Mouse (Mus musculus) embryo, embryonic 10.5 days (tissue): ENCODE measurements around the gene Amotl2.
A peak's percentile ranks its signal among the peaks of the same experiment; 100 is the strongest.

ENCODE experiments used
- DNase-seq: peaks from one replicate; pipeline ENCODE4 v3.0.0-alpha.2; 2015; ENCODE audit warnings: low spot score

Amotl2 gene

DNA sequence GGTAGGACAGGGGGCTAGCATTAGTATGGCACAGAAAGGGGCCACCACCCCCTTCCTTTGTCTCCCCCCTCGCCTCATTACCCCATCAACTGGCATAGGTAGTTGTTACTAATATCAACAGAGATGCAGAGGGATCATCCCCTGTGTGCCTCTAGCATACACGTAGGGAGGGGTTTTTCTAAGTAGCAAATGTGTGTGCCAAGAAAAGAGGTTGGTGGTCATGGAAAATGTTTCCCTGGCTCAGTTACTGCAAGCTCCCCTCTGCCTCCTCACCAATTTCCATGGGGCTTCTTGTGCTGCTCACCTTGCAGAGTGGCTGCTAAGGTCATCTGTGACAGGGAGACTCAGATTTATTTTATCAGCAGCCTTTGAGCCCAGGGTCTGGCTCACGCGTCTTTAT is 2.6 kb downstream of the Amotl2 start:
- DNase-seq = no peak

- DNase-seq = no peak
Observed at GRCm38 (mm10) chr9:102719936-102720566, 3.6 kb downstream of the Amotl2 start.

DNA sequence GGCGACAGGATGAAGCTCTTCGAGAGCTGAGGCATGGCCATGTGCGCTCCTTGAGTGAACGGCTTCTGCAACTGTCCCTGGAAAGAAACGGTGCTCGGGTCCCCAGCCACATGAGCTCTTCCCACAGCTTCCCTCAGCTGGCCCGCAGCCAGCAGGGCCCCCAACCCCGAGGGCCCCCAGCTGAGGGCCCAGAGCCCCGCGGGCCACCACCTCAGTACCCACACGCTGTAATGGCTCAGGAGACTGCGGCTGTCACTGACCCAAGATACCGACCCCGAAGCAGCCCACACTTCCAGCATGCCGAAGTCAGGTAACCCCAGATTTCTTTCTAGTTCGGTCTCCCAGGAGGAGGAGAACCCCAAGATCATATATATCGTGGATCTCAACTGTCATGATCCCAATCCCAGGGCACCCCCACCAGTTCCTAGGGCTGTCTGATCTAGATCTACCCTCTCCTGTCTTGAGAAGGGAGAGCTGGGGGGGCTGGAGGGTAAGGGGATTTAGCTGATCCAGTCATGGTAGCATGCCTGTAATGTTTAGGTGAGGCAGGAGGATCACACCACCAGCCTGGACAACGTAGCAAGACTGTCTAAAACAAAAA is 4.2 kb downstream of the Amotl2 start:
- no peak for DNase-seq

- DNase-seq = no peak
Observed at GRCm38 (mm10) chr9:102721406-102721978, 5.0 kb downstream of the Amotl2 start.

DNA sequence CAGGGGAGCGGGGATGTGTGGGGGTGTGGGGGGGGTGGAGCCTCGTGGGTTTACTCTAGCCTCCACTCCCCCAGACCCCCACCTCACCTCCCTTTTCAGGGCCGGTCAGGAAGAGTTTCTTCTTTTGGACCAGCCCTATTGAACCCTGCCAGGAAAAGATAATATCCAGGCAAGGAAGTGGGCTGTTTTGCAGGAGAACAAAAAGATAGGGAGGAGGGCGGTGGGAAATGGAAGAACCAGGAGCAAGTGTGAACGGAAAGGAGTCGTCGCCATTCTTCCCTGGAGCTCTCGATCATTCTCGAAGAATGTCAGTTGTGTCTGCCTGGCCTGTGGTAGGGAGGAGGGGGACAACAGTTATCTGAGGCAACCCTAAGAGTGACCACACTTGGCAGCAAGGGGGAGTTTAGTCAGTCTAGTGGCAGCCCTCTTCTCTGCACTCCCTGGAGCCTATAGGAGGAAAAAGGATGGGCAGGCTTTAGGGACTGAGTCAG is 5.6 kb downstream of the Amotl2 start:
- no peak for DNase-seq

GRCm38 (mm10) chr9:102722750-102723149 is 6.3 kb downstream of the Amotl2 start:
- DNase-seq = no peak

DNA sequence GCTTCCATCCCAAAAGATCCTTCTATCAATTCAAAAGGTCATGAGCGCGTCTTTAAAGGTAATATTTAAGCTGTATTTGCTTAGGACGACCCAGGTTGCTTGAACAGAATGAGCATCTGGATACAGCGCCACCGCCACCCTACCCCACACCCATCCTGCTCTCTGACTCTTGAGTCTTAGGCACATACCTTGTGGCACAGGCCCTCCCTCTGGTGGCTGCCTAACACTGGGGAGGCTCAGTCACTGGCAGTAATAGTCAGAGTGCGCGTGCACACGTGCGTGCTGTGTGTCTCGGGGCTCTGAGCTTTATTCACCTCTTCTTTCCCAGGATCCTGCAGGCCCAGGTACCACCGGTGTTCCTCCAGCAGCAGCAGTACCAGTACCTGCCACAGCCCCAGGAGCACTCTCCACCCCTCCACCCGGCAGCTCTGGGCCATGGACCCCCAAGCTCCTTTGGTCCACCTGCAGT is 6.8 kb downstream of the Amotl2 start:
- no peak for DNase-seq

DNA sequence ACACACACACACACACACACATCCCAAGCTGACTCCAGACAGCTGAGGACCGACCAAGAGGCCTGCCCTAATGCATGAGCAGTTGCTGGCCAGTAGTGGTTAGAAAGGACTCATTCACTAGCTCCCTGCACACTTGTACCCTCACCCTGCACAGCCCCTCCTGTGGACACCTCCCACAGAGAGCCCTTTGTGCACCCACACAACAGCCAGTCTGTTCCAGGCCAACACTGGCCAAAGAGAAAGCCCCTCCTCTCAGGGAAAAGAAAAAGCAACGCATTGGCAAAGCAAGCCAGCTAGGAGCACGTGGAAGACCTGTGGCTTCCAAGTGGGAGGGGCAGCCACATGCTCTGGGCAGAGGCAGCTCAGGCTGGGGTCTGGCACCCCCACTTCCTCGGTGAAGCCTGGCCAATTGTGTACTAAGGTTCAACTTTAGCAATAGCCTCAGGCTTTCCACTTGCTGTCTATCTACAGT is 7.6 kb downstream of the Amotl2 start:
- DNase-seq = peak; percentile 48

DNA sequence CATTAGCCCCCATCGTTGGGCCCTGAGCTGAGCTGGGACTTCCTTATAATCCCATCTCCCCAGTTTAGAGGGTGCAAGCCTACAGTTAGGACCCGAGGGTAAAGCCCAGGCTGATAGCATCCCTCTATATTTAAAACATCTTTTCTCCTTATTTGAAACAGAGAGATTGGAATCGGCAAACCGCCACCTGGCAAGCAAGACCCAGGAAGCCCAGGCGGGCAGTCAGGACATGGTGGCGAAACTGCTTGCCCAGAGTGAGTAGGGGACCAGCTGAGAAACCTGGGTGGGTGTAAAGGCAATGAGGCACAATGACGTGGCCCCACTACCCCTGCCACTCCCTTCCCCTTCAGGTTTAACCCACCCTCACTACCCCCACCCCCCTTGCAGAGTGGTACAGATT is 8.5 kb downstream of the Amotl2 start:
- DNase-seq = no peak

DNA sequence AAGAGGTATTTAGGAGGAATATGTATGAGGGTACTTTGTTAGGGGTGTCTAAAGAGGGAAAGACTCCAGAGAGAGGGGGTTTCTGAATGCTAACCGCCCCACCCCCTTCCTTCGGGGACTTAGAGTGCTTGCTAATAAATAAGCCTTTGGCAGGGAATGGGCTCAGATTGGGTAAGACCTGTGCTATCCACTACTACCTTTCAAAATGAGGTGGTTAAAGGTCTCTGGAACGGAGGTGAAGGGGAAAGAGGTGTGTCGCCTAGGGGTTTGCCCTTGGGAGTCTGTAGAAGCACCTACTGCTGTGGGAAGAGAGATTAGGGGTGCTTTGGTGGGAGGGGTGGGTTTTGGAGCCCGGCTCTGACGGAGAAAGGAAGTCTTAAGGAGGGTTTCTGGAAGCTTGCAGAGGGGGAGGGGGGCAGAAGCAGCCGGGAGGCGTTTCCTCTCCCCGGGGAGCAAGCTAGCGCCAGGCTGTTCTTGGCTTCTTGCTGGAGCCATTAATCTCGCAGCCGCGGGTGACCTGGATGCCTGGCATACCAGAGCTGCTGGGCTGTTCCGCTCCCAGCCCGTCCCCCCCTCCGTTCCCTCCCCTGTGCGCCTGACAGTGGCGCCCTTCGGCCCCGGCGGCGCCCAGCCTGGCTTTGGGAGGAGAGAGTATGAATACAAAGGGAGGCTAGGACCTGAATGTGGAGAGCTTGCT is 9.6 kb downstream of the Amotl2 start:
- peak; percentile 90 for DNase-seq

DNA sequence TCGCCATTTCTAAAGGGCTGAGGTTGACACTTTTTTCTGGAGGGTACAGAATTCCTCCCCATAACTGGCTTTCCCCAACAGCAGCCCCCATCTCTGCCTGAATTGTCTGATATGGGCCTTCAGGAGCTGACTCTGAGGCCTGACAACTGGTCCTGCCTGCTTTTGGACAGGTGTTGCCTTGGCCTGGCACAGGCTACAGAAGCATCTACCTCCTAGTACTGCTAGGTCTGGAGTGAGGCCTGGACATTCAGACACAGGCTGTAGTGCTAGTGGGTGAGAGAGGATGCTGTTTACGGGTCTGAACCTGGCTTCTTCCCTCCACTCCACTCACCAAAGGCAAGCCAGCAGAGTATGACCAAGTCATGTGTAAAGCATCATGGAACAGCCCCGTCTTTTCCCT is 10.3 kb downstream of the Amotl2 start:
- DNase-seq = no peak

DNA sequence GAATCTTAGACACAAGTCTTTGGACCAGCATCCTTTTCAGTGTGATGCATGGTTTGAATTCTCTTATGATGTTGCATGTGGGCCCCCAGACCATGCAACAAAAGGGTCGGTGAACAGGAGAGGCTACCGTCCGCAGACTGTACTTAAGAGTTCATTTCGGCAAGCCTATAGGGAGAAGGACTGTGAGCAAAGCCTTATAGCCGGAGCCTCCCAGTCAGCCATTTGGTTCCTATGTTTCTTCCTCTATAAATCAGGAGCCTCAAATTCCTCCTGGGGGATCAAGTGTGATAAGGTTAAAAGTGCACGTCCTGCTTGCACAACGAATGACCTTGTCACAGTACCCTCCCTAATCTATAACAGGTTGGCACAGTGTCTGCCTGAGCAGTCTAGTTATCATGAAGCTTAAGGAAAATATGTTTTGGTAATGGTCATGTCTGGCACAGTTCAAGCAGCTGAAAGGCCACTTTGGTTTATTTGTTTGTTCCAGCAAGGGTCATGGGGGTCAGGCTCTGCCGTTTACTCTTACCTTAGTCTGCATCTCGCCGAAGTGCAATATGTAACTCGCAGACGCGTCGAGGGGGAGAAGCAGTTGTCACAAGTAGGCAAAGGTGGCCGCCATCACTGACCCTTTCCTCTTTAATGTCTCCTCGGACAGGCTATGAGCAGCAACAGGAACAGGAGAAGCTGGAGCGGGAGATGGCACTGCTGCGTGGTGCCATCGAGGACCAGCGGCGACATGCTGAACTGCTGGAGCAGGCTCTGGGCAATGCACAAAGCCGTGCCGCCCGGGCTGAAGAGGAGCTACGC is 11.4 kb downstream of the Amotl2 start:
- no peak for DNase-seq

- no peak for DNase-seq
Observed at GRCm38 (mm10) chr9:102728469-102728747, 11.9 kb downstream of the Amotl2 start.

DNA sequence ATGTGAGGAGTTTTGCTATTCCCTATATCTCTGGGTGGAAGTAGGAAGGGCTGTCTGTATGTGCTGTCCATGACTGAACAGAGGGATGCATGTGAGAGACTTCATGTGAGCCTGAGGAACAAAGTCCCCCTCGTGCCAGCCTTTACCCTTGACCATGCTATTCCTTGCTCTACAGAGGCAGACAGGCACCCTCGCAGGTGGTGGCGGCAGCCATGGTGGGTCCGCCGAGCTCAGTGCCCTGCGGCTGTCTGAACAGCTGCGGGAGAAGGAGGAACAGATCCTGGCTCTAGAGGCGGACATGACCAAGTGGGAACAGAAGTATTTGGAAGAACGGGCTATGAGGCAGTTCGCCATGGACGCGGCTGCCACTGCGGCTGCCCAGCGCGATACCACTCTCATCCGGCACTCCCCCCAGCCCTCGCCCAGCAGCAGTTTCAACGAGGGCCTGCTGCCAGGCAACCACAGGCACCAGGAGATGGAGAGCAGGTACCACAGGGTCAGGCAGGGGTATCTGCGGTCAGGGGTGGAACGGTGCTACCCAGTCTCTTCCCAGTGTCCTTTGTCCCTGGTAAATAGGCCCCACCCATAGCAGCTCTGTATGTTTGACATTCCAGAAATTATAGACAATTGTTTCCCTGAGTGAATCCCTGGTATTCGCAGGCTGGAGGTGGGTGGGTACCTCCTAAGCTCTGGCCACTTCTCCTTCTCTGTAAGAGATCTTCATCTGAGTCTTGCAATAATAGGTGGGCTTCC is 12.8 kb downstream of the Amotl2 start:
- DNase-seq = no peak

DNA sequence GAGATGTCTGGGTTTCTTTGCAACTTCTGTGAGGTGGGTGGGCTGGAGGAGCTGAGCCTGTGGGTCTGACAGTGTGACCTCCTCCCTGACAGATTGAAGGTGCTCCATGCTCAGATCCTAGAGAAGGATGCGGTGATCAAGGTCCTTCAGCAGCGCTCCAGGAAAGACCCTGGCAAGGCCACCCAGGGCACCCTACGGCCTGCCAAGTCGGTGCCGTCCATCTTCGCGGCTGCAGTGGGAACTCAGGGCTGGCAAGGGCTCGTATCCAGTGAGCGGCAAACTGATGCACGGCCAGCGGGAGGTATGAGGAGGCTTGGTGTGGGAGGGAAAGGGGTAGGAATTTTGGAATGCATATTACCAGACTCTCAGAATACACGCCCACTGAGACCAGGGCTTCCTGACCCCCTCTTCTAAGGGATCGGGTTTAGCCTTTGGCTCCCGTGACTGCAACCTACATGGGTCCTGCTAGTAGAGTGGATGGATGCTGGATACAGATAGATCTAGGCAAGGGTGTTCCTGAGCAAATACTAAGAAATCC is 13.5 kb downstream of the Amotl2 start:
- no peak for DNase-seq

DNA sequence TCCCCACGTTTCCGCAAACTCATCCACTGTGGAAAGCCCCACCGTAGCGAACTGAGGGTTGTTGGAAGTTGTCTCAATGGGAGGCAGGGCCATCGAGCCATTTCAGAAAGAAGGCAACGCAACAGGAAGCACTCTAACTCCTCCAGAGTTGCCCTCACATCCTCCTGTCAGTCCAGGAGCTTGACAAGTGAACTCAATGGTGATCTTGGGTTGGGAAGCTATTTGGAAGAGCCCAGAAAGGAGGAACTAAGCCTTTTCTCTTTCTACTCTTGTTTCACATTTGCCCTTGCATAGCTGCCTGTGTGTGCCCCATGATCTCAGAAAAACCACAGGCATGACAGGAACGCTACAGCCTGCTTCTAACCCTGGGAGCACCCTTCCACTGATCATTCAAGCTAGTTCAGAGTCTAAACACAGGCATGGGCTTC is 14.6 kb downstream of the Amotl2 start:
- DNase-seq = no peak

DNA sequence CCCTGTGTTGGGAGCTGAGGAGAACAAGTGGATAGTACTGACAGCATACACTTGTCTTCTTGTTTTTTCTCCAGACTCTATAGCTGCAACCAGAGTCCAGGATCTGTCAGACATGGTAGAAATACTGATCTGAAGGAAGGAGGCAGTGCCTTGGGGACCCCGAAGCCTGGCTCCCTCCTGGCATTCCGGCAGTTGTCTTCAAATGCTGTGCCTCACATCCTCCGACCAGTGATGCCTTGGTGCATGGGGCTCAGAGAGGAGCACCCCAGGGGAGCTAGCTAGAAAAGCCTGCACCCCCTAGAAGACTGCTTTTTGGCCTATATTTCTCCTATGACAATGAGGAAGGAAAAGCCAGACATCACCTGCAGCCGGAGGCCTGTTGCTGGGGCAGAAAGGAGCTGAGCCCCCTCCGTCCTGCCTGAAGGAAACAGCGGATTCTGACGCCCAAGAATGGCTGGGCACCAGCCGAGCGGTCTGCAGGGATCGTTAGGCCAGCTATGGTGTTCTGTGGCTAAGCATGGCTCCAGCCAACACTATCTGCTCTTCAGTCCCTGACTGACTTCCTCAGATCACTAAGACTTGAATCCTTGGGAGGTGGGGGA is 15.2 kb downstream of the Amotl2 start:
- DNase-seq = no peak

- no peak for DNase-seq
Observed at GRCm38 (mm10) chr9:102732326-102732865, 15.9 kb downstream of the Amotl2 start.

DNA sequence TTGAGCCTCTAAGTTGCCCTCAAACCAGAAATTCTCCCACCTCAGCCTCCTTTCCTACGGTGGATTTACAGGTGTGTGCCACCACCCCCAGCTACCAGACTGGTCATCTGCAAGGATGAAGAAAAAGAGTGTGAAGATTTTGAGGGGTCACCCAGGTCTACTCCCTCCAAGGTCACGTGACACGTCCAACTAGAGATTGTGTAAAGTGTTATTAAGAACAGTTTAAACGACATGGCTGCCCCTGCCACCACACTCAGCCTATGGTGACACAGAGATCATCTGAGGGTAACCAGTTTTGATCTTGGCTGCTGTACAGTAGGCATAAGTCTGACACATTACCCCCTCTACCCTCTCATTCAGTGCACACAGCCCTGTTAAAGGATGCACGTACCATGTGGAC is 17.0 kb downstream of the Amotl2 start:
- DNase-seq = no peak

- DNase-seq = no peak
Observed at GRCm38 (mm10) chr9:102733999-102734738, 17.7 kb downstream of the Amotl2 start.
